Mouse (Mus musculus): Measurements from ENCODE around the gene Aatf.

- no peak for TF ChIP-seq POLR2A (IDR thresholded peaks at IDR 0.05; ENCODE audit: borderline replicate concordance, extremely low read depth, insufficient read depth, insufficient read length, poor library complexity, severe bottlenecking)
- TF ChIP-seq CTCF (IDR thresholded peaks at IDR 0.05; ENCODE audit: borderline replicate concordance, extremely low read depth, insufficient read depth, insufficient read length), result no peak
These were observed 72.9 kb downstream of the Aatf start for GRCm38 (mm10) chr11:84440402-84440801.

Measured in brain, embryonic 14.5 days (tissue).